Mouse (Mus musculus): ENCODE results near the gene Dhdds. TPM values are rescaled to one million over a fixed set of nuclear protein-coding genes. Genes with fewer than 3 reads are reported as not detected.

The Dhdds gene
- 14.4 TPM for polyA plus RNA-seq (2014; fragmentation: Illumina TruSeq; extraction: RNeasy Lipid Tissue Mini Kit (QIAGEN cat#74804); ENCODE audit: low read depth, low replicate concordance)

DNA sequence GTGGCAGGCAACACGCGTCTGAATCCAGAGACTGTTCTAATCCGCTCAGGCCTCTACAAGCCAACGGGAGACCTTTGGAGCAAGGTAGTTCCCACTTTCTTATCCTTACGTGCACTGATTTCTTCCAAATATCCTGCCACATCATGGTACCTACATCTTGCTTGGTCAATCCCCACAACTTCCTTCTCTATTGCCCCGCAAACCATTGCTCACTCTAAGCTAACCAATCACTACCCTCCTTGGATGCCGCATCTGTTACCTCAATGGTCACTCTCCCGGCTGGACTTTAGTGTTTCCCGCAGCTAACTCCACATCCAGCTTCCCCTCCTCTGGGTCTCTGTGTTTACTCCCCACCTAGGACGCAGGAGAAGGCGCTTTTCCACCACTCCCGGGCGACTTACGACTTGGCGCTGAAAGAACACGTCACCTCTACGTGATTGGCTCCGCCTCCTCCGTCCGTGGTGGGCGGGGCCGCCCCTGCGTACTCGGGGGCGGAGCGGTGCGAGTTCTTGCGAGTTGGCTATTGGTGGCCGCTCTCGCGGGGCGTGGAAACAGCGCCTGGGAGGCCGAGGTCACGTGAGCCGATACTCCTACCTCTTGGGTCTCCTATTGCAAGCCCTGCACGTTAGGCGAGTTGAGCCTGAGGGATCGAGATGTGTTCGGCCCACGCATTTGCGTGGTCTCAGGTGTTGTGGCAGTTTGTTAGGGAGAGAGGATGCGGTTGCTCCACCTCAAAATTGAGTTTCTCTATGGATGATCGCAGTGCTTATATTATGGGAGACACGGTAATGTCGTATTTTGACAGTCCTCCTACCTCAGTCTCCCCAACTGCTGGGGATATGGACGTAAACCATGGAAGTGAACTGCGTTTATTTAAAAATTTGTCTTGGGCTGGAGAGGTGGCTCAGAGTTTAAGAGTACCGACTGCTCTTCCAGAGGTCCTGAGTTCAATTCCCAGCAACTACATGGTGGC is at the start of gene Dhdds:
TSS of gene Dhdds (minus strand) at position 453 of the 973 bp plus-strand sequence.

DNA sequence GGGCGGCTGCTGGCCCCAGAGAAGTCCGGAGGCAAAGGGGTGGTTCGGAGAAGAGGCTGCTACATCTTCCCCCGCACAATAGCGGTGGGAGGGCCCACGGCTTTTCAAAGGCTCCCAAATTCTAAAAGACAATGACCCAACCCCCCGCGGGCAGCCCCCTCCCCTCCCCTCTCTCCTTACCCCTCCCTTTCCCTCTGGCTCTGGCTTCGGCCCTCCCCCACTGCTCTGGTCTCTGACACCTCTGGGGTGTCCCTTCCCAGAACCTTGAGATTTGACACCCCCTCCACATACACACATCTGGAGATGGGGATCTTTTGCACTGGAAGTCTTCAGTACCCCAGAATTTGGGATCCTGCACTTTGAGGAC is 18.0 kb upstream of the Dhdds start, which contains the start of gene Lin28a:
TSS of gene Lin28a (minus strand) at position 63 of the 367 bp plus-strand sequence.

DNA sequence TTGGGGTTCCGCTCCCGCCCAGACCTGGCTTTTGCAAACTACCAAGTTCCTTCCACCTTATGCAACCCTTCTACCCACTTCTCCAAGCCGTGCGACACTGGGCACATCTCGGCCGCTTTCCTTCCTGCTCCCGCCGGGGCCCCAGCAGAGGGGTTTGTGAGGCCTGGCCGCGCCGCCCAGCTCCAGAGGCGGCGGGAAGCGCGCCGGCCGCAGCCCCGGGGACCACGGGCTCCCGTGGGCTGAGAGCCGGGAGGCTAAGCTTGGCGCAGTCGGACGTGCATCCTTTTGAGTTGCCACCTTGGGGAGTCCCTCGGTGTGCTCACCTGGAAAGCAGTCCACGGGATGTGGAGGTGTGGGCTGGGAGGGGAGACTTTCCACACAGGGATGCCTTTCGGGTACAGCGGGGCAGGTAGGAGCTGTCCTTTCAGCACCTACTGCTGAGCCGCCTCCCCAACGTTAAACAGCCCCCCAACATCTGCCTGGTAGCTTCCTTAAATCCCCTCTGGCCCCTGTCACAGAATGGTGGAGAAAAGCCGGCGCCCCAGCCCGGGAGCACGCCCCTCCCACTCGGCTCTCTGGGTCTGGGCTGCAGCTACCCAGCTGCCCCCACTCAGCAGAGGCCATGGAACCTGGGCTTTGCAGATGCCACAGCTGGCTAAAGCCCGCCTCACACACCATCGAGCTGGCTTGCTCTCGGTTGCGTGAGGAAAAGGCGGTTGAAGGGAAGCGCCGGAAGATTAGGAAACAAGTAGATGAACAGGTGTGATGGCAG is 32.4 kb downstream of the Dhdds start, which contains the start of gene Hmgn2:
TSS of gene Hmgn2 (minus strand) at position 501 of the 772 bp plus-strand sequence.

Other genes starting within 250 kb of the Dhdds start
- 21.0 TPM for gene Arid1a, start 244.1 kb downstream of the Dhdds start, polyA plus RNA-seq (2014; fragmentation: Illumina TruSeq; extraction: RNeasy Lipid Tissue Mini Kit (QIAGEN cat#74804); ENCODE audit: low read depth, low replicate concordance)
- 12.6 TPM for gene Rps6ka1, start 113.1 kb downstream of the Dhdds start, polyA plus RNA-seq (2014; fragmentation: Illumina TruSeq; extraction: RNeasy Lipid Tissue Mini Kit (QIAGEN cat#74804); ENCODE audit: low read depth, low replicate concordance)
- 324 TPM for gene Hmgn2, start 32.3 kb downstream of the Dhdds start, polyA plus RNA-seq (2014; fragmentation: Illumina TruSeq; extraction: RNeasy Lipid Tissue Mini Kit (QIAGEN cat#74804); ENCODE audit: low read depth, low replicate concordance)
- not detected for gene Lin28a, start 17.9 kb upstream of the Dhdds start, polyA plus RNA-seq (2014; fragmentation: Illumina TruSeq; extraction: RNeasy Lipid Tissue Mini Kit (QIAGEN cat#74804); ENCODE audit: low read depth, low replicate concordance)
- not detected for gene Zfp683, start 52.9 kb upstream of the Dhdds start, polyA plus RNA-seq (2014; fragmentation: Illumina TruSeq; extraction: RNeasy Lipid Tissue Mini Kit (QIAGEN cat#74804); ENCODE audit: low read depth, low replicate concordance)
- gene Crybg2, start 59.9 kb upstream of the Dhdds start, polyA plus RNA-seq (2014; fragmentation: Illumina TruSeq; extraction: RNeasy Lipid Tissue Mini Kit (QIAGEN cat#74804); ENCODE audit: low read depth, low replicate concordance) = 4.6 TPM
- 83.4 TPM for gene Cd52, start 94.2 kb upstream of the Dhdds start, polyA plus RNA-seq (2014; fragmentation: Illumina TruSeq; extraction: RNeasy Lipid Tissue Mini Kit (QIAGEN cat#74804); ENCODE audit: low read depth, low replicate concordance)
- not detected for gene Ubxn11, start 101.7 kb upstream of the Dhdds start, polyA plus RNA-seq (2014; fragmentation: Illumina TruSeq; extraction: RNeasy Lipid Tissue Mini Kit (QIAGEN cat#74804); ENCODE audit: low read depth, low replicate concordance)
- gene Sh3bgrl3, start 127.9 kb upstream of the Dhdds start, polyA plus RNA-seq (2014; fragmentation: Illumina TruSeq; extraction: RNeasy Lipid Tissue Mini Kit (QIAGEN cat#74804); ENCODE audit: low read depth, low replicate concordance) = 3.5 TPM
- 5.8 TPM for gene Cep85, start 186.2 kb upstream of the Dhdds start, polyA plus RNA-seq (2014; fragmentation: Illumina TruSeq; extraction: RNeasy Lipid Tissue Mini Kit (QIAGEN cat#74804); ENCODE audit: low read depth, low replicate concordance)
- gene Gm7534, start 202.1 kb upstream of the Dhdds start, polyA plus RNA-seq (2014; fragmentation: Illumina TruSeq; extraction: RNeasy Lipid Tissue Mini Kit (QIAGEN cat#74804); ENCODE audit: low read depth, low replicate concordance) = not detected
- 0.54 TPM for gene Catsper4, start 226.5 kb upstream of the Dhdds start, polyA plus RNA-seq (2014; fragmentation: Illumina TruSeq; extraction: RNeasy Lipid Tissue Mini Kit (QIAGEN cat#74804); ENCODE audit: low read depth, low replicate concordance)
- 3.5 TPM for gene Cnksr1, start 237.5 kb upstream of the Dhdds start, polyA plus RNA-seq (2014; fragmentation: Illumina TruSeq; extraction: RNeasy Lipid Tissue Mini Kit (QIAGEN cat#74804); ENCODE audit: low read depth, low replicate concordance)
- gene E130218I03Rik, start 242.7 kb upstream of the Dhdds start, polyA plus RNA-seq (2014; fragmentation: Illumina TruSeq; extraction: RNeasy Lipid Tissue Mini Kit (QIAGEN cat#74804); ENCODE audit: low read depth, low replicate concordance) = not detected
- 0.28 TPM for gene Zfp593, start 244.7 kb upstream of the Dhdds start, polyA plus RNA-seq (2014; fragmentation: Illumina TruSeq; extraction: RNeasy Lipid Tissue Mini Kit (QIAGEN cat#74804); ENCODE audit: low read depth, low replicate concordance)
- not detected for gene Gm30191, start 246.0 kb upstream of the Dhdds start, polyA plus RNA-seq (2014; fragmentation: Illumina TruSeq; extraction: RNeasy Lipid Tissue Mini Kit (QIAGEN cat#74804); ENCODE audit: low read depth, low replicate concordance)

Measured in sigmoid colon, adult 10 weeks (tissue).